Mouse (Mus musculus): ENCODE results near the gene Srp68.

Srp68 gene

GRCm38 (mm10) chr11:116247502-116248222, 26.4 kb downstream of the Srp68 start:
- no peak for DNase-seq (ENCODE audit: low spot score in 2 of 2)

DNA sequence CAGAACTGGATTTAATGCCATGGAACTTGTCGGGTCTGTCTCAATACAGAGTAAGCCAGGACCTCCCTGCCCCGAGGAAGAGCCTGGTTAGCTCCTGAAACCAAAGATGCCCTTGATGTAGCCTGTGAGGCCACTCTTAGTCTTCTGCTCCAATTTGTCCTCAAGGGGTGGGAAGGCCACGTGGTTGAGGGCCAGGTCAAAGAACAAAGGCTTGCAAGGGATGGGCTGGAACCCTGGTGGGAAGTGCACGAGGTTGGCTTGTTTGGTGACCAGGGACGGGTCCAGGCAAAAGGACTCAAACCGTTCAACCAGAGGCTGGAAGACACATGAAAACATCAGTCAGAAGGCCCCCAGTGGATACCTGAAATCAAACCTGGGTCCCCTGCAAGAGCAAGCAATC, 28.4 kb downstream of the Srp68 start:
- no peak for DNase-seq (ENCODE audit: low spot score in 2 of 2)

GRCm38 (mm10) chr11:116244580-116244979, 29.4 kb downstream of the Srp68 start:
- DNase-seq (ENCODE audit: low spot score in 2 of 2): no peak

DNA sequence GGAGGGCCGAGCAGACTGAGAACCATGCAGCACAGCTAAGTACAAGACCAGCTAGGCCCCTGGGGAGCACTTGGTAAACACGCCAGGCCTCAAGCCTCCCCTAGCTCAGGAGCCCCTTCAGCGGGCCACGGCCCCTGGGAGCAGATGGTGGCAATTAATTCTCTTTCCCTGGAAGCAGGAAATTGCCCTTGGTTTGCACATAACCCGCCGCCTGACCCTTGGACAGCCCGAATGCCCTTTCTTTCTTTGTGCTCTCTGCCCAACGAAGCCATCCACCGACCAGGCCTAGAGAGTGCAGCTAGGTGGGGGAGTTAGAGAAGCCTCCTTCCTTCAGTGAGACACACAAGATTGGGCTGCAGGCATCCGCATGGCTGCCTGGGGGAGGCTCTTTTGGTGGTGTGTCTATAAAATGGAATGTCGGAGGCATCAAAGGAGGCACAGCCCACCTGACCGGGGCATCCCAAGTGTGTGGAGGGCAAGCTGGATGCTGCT, 32.2 kb downstream of the Srp68 start:
- DNase-seq (ENCODE audit: low spot score in 2 of 2): no peak

GRCm38 (mm10) chr11:116239797-116240196, 34.2 kb downstream of the Srp68 start:
- no peak for DNase-seq (ENCODE audit: low spot score in 2 of 2)

DNA sequence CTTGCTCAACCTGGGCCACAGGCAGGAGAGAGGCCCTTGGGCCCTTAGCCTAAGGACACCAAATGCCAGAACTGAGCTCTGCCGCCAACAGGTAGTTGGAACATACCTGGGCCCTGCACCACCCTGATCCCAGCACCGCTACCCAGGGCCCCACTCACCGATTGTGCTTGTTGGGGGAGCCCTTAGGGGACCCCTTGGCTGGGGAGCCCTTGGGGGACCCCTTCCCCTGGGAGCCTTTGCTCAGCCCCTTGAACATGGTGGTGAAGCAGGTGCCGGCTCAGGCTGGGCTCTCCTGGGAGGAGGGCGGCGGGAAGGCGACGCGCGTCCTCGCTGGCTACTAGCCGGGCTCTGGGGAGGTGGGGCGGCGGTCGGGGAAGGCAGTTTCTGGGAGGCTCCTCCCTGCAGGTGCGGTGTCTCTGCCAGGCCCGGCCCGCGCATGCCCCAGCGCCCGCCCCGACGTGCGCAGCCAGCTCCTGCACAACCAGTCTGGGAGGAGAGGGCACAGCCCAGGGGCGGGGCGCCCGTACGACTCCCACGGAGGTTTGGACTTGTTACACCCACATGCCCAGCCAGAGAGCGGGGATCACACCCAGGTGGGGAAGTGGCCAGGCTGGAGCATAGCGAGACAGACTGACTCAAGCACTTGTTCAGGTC, 36.1 kb downstream of the Srp68 start, which contains the start of gene Evpl:
Gene Evpl (minus strand): TSS at position 336 of the 654 bp plus-strand sequence.
- peak in 1 of 2 experiments; percentile 39 for DNase-seq (ENCODE audit: low spot score in 2 of 2)

DNA sequence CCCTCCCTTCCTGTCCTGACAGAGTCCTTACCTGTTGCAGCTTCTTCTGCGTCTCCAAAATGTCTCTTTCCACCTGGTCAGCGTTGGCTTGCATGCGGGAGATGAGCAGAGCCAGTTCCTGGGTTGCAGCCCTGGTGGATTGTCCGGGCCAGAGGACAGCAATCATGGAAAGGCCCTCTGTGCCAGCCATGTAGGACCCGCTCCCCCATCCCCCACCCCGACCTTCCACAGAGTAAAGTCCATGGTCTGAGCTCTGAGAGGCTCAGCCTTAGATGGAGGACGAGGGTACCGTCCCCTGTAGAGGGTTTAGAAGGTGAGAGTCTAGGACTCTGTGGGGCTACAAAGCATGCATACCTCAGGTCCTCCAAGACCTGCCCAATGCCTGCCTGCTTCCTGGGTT, 39.1 kb downstream of the Srp68 start:
- DNase-seq (ENCODE audit: low spot score in 2 of 2): no peak

GRCm38 (mm10) chr11:116232427-116232826, 41.6 kb downstream of the Srp68 start:
- DNase-seq (ENCODE audit: low spot score in 2 of 2): no peak

GRCm38 (mm10) chr11:116228699-116229098, 45.3 kb downstream of the Srp68 start:
- DNase-seq (ENCODE audit: low spot score in 2 of 2): no peak

DNA sequence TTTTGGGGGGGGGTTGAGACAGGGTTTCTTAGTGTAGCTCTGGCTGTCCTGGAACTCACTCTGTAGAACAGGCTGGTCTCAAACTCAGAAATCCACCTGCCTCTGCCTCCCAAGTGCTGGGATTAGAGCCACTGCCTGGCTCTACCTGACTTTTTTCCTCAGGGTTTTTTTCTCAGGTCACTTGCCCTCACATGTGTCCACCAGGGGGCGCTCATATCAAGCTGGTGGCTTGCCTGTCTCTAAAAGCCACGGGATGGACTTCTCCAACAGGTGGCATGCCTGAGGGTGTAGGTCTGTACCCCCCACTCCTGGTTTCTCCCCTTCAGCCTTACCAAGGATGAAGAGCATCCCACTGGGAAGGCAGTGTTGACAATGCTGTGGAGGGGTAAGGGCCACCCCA, 47.6 kb downstream of the Srp68 start:
- peak; percentile 81 to 97 for DNase-seq (ENCODE audit: low spot score in 2 of 2)

- no peak for DNase-seq (ENCODE audit: low spot score in 2 of 2)
Measured at GRCm38 (mm10) chr11:116222740-116223059, 51.3 kb downstream of the Srp68 start.

DNA sequence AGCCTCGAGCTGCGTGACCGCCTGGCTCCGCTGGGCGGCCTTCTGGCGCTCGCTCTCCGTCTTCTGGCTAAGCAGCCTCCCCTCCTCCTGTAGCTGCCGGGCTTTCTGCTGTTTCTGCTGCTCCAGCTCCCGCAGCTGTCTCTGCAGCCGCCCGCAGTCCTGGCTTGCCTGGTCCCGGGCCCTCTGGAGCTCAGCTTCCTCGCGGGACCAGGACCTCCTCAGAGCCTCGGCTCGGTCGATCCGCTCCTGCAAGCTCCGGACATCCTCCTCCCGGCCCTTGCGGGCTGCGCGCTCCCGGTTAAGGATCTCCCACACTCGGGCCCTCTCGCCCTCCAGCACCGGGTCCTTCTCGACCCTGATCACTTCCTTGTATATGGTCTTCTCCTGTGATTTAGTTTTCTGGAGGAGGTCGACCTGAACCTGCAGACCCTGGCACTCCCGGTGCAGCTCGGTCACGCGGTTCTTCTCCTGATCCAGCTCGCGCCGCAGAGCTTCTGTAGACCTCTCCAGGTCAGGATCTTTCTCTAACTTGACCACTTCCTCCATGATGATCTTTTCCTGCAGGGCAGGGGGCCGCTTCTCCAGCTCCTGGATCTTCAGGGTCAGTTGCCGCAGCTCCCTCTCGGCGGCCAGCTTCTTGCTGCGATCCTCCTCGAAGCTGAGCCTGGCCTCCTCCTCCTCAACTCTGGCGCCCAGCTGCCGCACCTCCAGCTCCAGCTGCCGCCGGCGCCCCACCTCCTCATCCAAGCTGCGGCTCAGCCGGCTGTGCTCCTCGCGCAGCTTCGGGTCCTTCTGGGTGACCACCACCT, 51.9 kb downstream of the Srp68 start:
- no peak for DNase-seq (ENCODE audit: low spot score in 2 of 2)

DNA sequence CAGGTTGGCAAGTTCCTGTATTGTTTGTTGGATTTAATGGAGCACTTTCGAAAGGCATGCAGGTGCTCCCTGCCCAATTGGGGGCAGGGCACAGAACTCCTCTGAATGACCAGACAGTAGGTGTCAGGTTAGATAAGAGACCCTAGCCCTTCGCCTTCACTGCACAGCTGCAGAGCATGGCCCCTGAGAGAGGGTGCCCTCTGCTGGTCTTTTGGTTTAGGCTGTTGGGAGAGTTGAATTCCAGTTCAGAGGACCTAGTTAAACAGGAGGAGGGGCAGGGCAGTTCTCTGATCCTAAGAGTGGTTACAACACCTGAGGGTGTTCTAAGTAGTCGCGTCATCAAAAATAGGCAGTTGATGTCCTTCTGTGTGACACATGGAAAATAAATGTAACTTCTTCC, 54.1 kb downstream of the Srp68 start:
- DNase-seq (ENCODE audit: low spot score in 2 of 2): peak; percentile 51 to 80

DNA sequence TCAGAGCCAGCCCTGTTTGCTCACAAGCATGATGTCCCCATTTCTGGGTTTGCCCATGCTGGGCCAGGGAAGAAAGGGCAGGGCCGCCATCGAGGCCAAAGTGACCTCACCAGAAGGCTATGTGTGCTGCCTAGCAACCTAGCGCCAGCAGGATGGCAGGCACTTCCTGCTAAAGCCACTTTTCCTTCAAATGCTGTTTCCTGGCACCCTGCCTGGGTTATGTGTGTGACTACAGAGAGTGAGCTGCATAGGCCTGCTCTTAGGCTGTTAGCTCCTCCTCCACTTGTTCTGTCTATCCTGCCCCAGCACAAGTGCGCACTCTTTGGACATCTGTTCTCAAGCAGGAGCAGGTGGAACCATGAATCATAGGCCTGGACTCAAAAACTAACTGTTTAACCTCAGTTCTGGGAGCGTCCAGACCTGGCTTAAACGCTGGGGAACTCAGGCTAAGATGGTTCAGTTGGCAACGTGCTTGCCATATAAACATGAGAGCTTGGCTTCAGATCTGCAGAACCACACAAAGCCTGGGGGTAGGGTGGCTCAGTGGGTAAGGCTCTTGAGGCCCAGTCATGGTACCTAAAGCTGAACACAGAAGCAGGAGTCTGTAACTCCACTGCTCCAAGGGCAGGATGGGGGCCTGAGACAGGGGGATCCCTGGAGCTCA, 55.1 kb downstream of the Srp68 start:
- DNase-seq (ENCODE audit: low spot score in 2 of 2): peak; percentile 53 to 68

DNA sequence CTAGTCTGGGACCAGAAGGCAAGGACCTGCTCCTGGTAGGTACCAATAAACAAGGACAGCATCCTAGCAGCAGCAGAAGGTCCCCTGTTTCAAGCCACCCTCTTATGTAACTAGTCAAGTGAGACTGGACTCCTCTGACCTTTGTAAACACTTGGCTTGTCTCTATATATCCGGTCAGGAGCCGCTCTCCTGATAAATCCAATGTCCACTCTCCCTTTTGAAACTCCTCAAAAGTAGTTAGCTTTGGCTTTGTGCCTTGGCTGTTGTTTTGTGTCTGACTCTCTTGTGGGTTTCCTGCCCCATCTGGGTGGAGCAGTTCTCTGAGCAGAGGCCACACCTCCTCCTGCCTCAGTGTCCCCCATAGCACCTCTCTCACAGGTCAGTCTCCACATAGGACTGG, 55.8 kb downstream of the Srp68 start:
- DNase-seq (ENCODE audit: low spot score in 2 of 2): no peak

- peak in 1 of 2 experiments; percentile 61 for DNase-seq (ENCODE audit: low spot score in 2 of 2)
Measured at GRCm38 (mm10) chr11:116216549-116216948, 57.5 kb downstream of the Srp68 start.

GRCm38 (mm10) chr11:116215991-116216390, 58.0 kb downstream of the Srp68 start:
- DNase-seq (ENCODE audit: low spot score in 2 of 2): no peak

DNA sequence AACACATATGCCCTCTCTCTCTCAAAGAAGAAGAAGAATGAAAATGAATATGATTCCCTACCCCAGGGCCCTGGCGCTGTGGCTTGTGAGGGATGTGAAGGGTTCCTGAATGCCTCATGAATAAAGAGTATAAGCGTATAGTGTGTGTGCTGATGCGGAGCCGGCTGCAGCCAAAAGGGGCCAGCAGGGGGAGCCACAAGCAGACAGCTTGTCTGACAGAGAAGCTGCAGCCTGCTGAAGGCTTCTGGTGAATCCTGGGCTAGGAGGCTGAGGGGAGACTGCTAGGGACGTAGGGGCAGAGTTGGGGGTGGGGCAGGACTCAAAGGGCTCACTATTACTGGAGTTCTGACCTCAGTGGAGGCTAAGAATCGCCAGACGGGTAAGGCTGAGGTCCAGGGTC, 58.8 kb downstream of the Srp68 start:
- peak; percentile 51 to 78 for DNase-seq (ENCODE audit: low spot score in 2 of 2)

DNA sequence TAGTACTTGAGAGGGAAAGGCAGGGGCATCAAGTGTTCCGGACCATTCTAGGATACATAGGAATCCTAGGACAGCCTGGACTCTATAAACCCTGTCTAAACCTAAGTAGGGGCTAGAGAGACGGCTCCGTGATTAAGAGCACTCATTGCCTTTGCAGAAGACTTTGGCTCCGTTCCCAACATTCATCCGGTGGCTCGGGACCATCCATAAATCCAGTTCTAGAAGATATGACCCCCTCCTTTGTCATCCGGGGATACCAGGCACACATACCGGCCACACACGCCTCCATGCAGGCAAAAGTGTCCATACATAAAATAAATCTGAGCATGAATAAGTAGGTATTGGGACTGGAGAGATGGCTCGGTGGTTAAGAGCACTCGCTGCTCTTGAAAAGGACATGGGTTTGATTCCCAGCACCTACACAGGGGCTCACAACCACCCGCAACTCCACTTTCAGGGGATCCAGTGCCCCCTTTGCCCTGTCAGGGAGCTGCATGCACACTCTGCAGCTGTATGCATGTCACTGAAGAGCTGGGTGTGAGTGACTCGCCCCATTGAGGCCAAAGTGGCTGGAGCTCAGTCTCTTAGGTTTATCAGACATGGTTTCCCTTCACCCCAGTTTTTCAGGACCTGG, 60.0 kb downstream of the Srp68 start:
- no peak for DNase-seq (ENCODE audit: low spot score in 2 of 2)

DNA sequence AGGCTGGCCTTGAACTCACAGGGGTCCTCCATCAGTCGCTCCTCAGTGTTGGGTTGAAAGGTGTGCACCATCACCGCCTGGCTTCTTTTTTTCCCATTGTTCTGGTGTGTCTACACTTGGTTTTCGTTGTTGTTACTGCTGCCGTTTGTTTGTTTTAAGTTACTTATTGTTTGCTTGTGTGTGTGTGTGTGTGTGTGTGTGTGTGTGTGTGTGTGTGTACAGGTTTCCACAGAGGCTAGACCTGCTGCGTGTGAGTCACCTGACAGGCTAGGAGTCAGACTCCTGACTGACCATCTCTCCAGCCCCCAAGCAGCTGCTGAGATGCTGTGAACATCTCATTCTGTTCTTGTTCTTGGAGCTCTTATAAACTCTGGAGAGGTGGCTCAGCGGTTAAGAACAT, 61.2 kb downstream of the Srp68 start:
- DNase-seq (ENCODE audit: low spot score in 2 of 2): no peak

DNA sequence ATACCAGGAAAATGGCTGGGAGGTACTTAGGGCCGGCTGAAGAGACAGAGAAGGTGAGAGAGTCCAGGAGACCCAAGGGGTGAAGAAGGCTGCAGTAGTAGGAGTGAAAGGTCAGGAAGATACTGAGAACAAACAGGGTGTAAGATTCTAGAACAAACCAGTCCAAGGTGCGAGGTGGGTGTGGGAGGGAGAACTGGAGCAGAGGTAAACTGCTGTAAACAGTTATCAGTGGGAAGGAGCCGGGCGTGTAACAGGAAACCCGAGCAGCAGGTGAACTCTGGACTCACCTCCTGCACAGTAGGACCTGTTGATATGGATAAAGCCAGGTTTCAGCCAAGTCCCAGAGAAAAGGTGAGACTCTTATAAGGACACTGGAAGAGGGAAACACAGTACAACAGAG, 63.3 kb downstream of the Srp68 start:
- no peak for DNase-seq (ENCODE audit: low spot score in 2 of 2)

DNA sequence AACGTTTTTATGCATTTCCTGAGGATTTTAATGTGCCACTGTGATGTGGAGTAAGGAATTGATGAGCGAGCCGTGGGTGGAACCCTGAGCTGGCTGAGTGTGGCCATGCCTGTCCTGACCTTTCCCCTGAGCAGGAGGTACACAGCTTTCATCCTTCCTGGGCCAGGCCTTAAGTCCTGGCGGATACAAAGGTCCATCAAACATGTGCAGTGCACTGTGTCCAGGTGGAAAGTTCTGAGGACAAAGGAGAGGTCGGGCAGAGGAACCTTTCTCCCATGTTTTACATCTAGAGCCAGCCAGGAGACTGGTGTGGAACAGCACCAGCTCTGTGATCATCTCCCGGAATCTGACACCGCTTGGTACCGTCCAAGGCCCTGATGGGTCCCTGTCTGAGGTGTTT, 64.8 kb downstream of the Srp68 start:
- no peak for DNase-seq (ENCODE audit: low spot score in 2 of 2)

All from spleen, postnatal 4 days (tissue).